Mouse (Mus musculus): ENCODE data around the gene 2810004N23Rik. TPM values are rescaled to one million over a fixed set of nuclear protein-coding genes. Genes with fewer than 3 reads are reported as not detected.

Gene 2810004N23Rik
- total and polyA plus RNA-seq, 3 experiments: 49.3 to 74.1 (median 52.6) TPM

GRCm38 (mm10) chr8:124803824-124804702 is 58.9 kb downstream of the 2810004N23Rik start:
- Histone ChIP-seq H3K4me1 (ENCODE audit: insufficient read depth, low read depth, low read length) (no peaks in the 10 kb centered on the region), H3K27me3 (ENCODE audit: insufficient read depth, low read length) (no peaks in the 10 kb centered on the region), H3K9me3 (replicated peaks) (no peaks in the 10 kb centered on the region), H3K36me3 (replicated peaks) (no peaks in the 10 kb centered on the region), H3K4me3 (ENCODE audit: low read depth, low read length) (no peak overlapping the region)
- ATAC-seq (ENCODE audit: extremely low read depth, insufficient number of reproducible peaks, low FRiP score, poor library complexity, severe bottlenecking): no peak
- DNase-seq (ENCODE audit: low spot score): no peak
- TF ChIP-seq GATA2 (IDR thresholded peaks at IDR 0.05; ENCODE audit: borderline replicate concordance, low read depth, low read length) (no peak), TAL1 (conservative IDR thresholded peaks at IDR 0.05; ENCODE audit: low read depth, low read length) (no peak), CTCF (IDR thresholded peaks at IDR 0.05; ENCODE audit: low read depth, low read length) (no peak), GATA1 (IDR thresholded peaks at IDR 0.05; ENCODE audit: borderline replicate concordance, low read length) (no peak), POLR2AphosphoS5 (IDR thresholded peaks at IDR 0.05; ENCODE audit: insufficient replicate concordance, low read depth, low read length) (no peak)

- no peak for TF ChIP-seq TAL1 (conservative IDR thresholded peaks at IDR 0.05; ENCODE audit: low read depth, low read length)
- no peaks in the 10 kb centered on the region for H3K9me3 ChIP-seq (replicated peaks)
- no peak for ATAC-seq (ENCODE audit: extremely low read depth, insufficient number of reproducible peaks, low FRiP score, poor library complexity, severe bottlenecking)
- DNase-seq (ENCODE audit: low spot score): no peak
- no peaks in the 10 kb centered on the region for H3K27me3 ChIP-seq (ENCODE audit: insufficient read depth, low read length)
- H3K36me3 ChIP-seq (replicated peaks): no peaks in the 10 kb centered on the region
- no peaks in the 10 kb centered on the region for H3K4me1 ChIP-seq (ENCODE audit: insufficient read depth, low read depth, low read length)
- H3K4me3 ChIP-seq (ENCODE audit: low read depth, low read length): no peak overlapping the region
Measured at GRCm38 (mm10) chr8:124800542-124800941, 62.4 kb downstream of the 2810004N23Rik start.

GRCm38 (mm10) chr8:124795781-124796488 is 67.0 kb downstream of the 2810004N23Rik start:
- no peaks in the 10 kb centered on the region; the same call in 1 of the 2 replicates for H3K27me3 ChIP-seq (ENCODE audit: insufficient read depth, low read length)
- DNase-seq (ENCODE audit: low spot score) (no peak), ATAC-seq (ENCODE audit: extremely low read depth, insufficient number of reproducible peaks, low FRiP score, poor library complexity, severe bottlenecking) (no peak)
- H3K36me3 ChIP-seq (replicated peaks): no peaks in the 10 kb centered on the region
- H3K9me3 ChIP-seq (replicated peaks): peaks cover 36% of the 10 kb centered on the region
- H3K4me1 ChIP-seq (ENCODE audit: insufficient read depth, low read depth, low read length): no peaks in the 10 kb centered on the region
- no peak overlapping the region for H3K4me3 ChIP-seq (ENCODE audit: low read depth, low read length)
- no peak for TF ChIP-seq CTCF (IDR thresholded peaks at IDR 0.05; ENCODE audit: low read depth, low read length)
- no peak for TF ChIP-seq GATA2 (IDR thresholded peaks at IDR 0.05; ENCODE audit: borderline replicate concordance, low read depth, low read length)
- no peak for TF ChIP-seq TAL1 (conservative IDR thresholded peaks at IDR 0.05; ENCODE audit: low read depth, low read length)
- TF ChIP-seq GATA1 (IDR thresholded peaks at IDR 0.05; ENCODE audit: borderline replicate concordance, low read length): no peak
- no peak for TF ChIP-seq POLR2AphosphoS5 (IDR thresholded peaks at IDR 0.05; ENCODE audit: insufficient replicate concordance, low read depth, low read length)

GRCm38 (mm10) chr8:124794486-124794780 is 68.5 kb downstream of the 2810004N23Rik start:
- no peaks in the 10 kb centered on the region for H3K4me1 ChIP-seq (ENCODE audit: insufficient read depth, low read depth, low read length)
- no peak for TF ChIP-seq TAL1 (conservative IDR thresholded peaks at IDR 0.05; ENCODE audit: low read depth, low read length)
- no peak for TF ChIP-seq POLR2AphosphoS5 (IDR thresholded peaks at IDR 0.05; ENCODE audit: insufficient replicate concordance, low read depth, low read length)
- no peak for TF ChIP-seq CTCF (IDR thresholded peaks at IDR 0.05; ENCODE audit: low read depth, low read length)
- no peak for TF ChIP-seq GATA1 (IDR thresholded peaks at IDR 0.05; ENCODE audit: borderline replicate concordance, low read length)
- TF ChIP-seq GATA2 (IDR thresholded peaks at IDR 0.05; ENCODE audit: borderline replicate concordance, low read depth, low read length): no peak
- ATAC-seq (ENCODE audit: extremely low read depth, insufficient number of reproducible peaks, low FRiP score, poor library complexity, severe bottlenecking) (no peak), DNase-seq (ENCODE audit: low spot score) (no peak)
- H3K27me3 ChIP-seq (ENCODE audit: insufficient read depth, low read length): no peaks in the 10 kb centered on the region; the same call in 1 of the 2 replicates
- no peaks in the 10 kb centered on the region for H3K36me3 ChIP-seq (replicated peaks)
- peaks cover 40% of the 10 kb centered on the region for H3K9me3 ChIP-seq (replicated peaks)
- peak overlapping the region; percentile 27; the same call in 1 of the 2 replicates for H3K4me3 ChIP-seq (ENCODE audit: low read depth, low read length)

GRCm38 (mm10) chr8:124793661-124794485 is 69.0 kb downstream of the 2810004N23Rik start:
- DNase-seq (ENCODE audit: low spot score): no peak
- no peak for ATAC-seq (ENCODE audit: extremely low read depth, insufficient number of reproducible peaks, low FRiP score, poor library complexity, severe bottlenecking)
- Histone ChIP-seq H3K36me3 (replicated peaks) (no peaks in the 10 kb centered on the region), H3K27me3 (ENCODE audit: insufficient read depth, low read length) (no peaks in the 10 kb centered on the region; the same call in 1 of the 2 replicates), H3K4me3 (ENCODE audit: low read depth, low read length) (peak overlapping the region; percentile 27; the same call in 1 of the 2 replicates), H3K9me3 (replicated peaks) (peaks cover 40% of the 10 kb centered on the region), H3K4me1 (ENCODE audit: insufficient read depth, low read depth, low read length) (no peaks in the 10 kb centered on the region)
- TF ChIP-seq GATA1 (IDR thresholded peaks at IDR 0.05; ENCODE audit: borderline replicate concordance, low read length) (no peak), GATA2 (IDR thresholded peaks at IDR 0.05; ENCODE audit: borderline replicate concordance, low read depth, low read length) (no peak), TAL1 (conservative IDR thresholded peaks at IDR 0.05; ENCODE audit: low read depth, low read length) (no peak), CTCF (IDR thresholded peaks at IDR 0.05; ENCODE audit: low read depth, low read length) (no peak), POLR2AphosphoS5 (IDR thresholded peaks at IDR 0.05; ENCODE audit: insufficient replicate concordance, low read depth, low read length) (no peak)

Data from G1E (cell line).